Comparison of ENCODE assay signal across 9 mouse cellular contexts in the genomic region with DNA sequence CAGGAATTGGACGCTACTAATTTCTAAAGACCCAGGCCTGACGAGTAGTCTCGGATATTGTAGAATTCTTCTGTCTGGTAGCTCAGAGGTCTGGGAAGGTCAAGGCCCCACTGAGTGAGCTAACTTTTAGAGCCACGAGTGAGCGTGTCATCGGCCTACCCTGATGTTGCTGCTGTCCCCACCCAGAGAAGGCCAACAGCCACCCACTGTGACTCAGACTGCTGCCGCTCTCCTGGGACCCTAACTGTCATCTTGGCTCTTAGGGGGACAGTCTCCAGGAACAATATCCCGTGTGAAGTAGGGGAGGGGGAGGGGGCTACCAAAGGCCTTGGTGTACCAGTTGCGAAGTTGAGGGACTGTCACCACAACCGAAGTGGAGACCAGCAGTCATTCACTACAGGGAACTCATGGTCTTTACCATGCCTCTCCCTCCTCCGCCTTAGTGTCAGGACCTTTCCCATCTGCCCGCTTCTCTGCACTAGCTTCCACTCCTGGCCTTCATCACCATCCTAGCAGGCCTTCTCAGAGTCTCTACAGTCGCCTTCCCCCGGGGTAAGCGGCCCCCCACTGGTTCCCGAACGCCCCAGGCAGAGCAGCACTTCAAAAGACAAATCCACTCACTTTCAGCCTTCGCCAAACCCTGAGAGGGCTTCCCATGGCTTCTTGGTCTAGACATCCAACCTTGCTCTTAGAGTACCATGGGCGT. TPM values are rescaled to one million over a fixed set of nuclear protein-coding genes. Genes with fewer than 3 reads are reported as not detected.
A peak's percentile ranks its signal among the peaks of the same experiment; 100 is the strongest.
DNase-seq lines count a peak whose midpoint lies in the region; ATAC-seq and TF ChIP-seq lines count a peak whose summit lies in the region.
"Had no signal": no experiment of that assay in that cellular context is flagged by ENCODE, and none has a peak within 500 bp of the region (broad histone marks: within the 10 kb centered on the region; RNA-seq: fewer than 3 reads in every experiment).

No protein-coding gene starts in this region.

- H3K4me1 ChIP-seq in heart, embryonic 12.5 days (replicated peaks), result peaks cover 35% of the 10 kb centered on the region
- H3K4me1 ChIP-seq in brown adipose tissue, adult 24 weeks (ENCODE audit: control insufficient read depth, insufficient read depth, insufficient read length, low read length), result peaks cover 8% of the 10 kb centered on the region
- H3K4me1 ChIP-seq in heart, postnatal 0 days (ENCODE audit: control insufficient read depth, insufficient read depth), result peaks cover 19% of the 10 kb centered on the region
- H3K4me1 ChIP-seq in midbrain, embryonic 11.5 days (ENCODE audit: control insufficient read depth, insufficient read depth, low read length), result peaks cover 22% of the 10 kb centered on the region

- no peak for DNase-seq in heart, postnatal 4 days
- DNase-seq in heart, postnatal 0 days (ENCODE audit: low spot score), result no peak
- DNase-seq in midbrain, embryonic 11.5 days (ENCODE audit: low spot score, missing footprints), result no peak
- no peak for DNase-seq in ovary, postnatal 10 days (ENCODE audit: low spot score)
- DNase-seq in thymus, postnatal 0 days (ENCODE audit: low spot score), result no peak
- no peak for DNase-seq in layer of hippocampus, adult 9-10 months (ENCODE audit: low spot score)

- TF ChIP-seq CTCF in heart, postnatal 0 days (IDR thresholded peaks at IDR 0.05; ENCODE audit: low read depth), result no peak

- no peaks in the 10 kb centered on the region for H3K9me3 ChIP-seq in heart, embryonic 12.5 days (replicated peaks)
- no peaks in the 10 kb centered on the region for H3K9me3 ChIP-seq in heart, postnatal 0 days (replicated peaks; ENCODE audit: control insufficient read depth, low read length)
- H3K9me3 ChIP-seq in midbrain, embryonic 11.5 days (ENCODE audit: control insufficient read depth, low read length), result no peaks in the 10 kb centered on the region

- peak overlapping the region; percentile 78 for H3K4me2 ChIP-seq in heart, embryonic 12.5 days
- H3K4me2 ChIP-seq in heart, postnatal 0 days (ENCODE audit: low read depth, low read length), result peak overlapping the region; percentile 66
- H3K4me2 ChIP-seq in midbrain, embryonic 11.5 days, result peak overlapping the region; percentile 45

- H3K27ac ChIP-seq in heart, embryonic 12.5 days (ENCODE audit: poor library complexity, severe bottlenecking), result peak overlapping the region; percentile 84
- H3K27ac ChIP-seq in brown adipose tissue, adult 24 weeks (replicated peaks; ENCODE audit: low read depth, low read length), result peak overlapping the region; percentile 31; the same call in 1 of the 2 replicates
- peak overlapping the region; percentile 79 for H3K27ac ChIP-seq in heart, postnatal 0 days (ENCODE audit: low read depth)
- peak overlapping the region; percentile 33 for H3K27ac ChIP-seq in midbrain, embryonic 11.5 days (ENCODE audit: low read depth, low read length)

- WGBS in heart, embryonic 12.5 days, result 29% methylated on average over 19 of the region's 19 CpGs
- 32% methylated on average over 19 of the region's 19 CpGs for WGBS in heart, postnatal 0 days
- WGBS in midbrain, embryonic 11.5 days, result 21% methylated on average over 19 of the region's 19 CpGs

- H3K27me3 ChIP-seq in heart, embryonic 12.5 days (replicated peaks), result 0 out of 2 replicates have a peak, but pooled peaks cover 11% of the 10 kb centered on the region
- no peaks in the 10 kb centered on the region for H3K27me3 ChIP-seq in heart, postnatal 0 days (ENCODE audit: control insufficient read depth, insufficient read depth, low read length)
- H3K27me3 ChIP-seq in midbrain, embryonic 11.5 days (ENCODE audit: control insufficient read depth, insufficient read depth, low read length), result no peaks in the 10 kb centered on the region

- peak overlapping the region; percentile 38 for H3K4me3 ChIP-seq in heart, embryonic 12.5 days
- peak overlapping the region; percentile 43 for H3K4me3 ChIP-seq in brown adipose tissue, adult 24 weeks (ENCODE audit: insufficient read depth, low read depth, low read length)
- peak overlapping the region; percentile 40 for H3K4me3 ChIP-seq in heart, postnatal 0 days (ENCODE audit: low read depth, low read length)
- peak overlapping the region; percentile 13 for H3K4me3 ChIP-seq in midbrain, embryonic 11.5 days (ENCODE audit: low read depth, low read length)

- peak overlapping the region; percentile 62 for H3K9ac ChIP-seq in heart, embryonic 12.5 days
- peak overlapping the region; percentile 51 for H3K9ac ChIP-seq in heart, postnatal 0 days (replicated peaks; ENCODE audit: low read depth, low read length)
- H3K9ac ChIP-seq in midbrain, embryonic 11.5 days (ENCODE audit: low read length), result peak overlapping the region; percentile 60

- ATAC-seq in heart, embryonic 12.5 days (ENCODE audit: insufficient number of reproducible peaks, low FRiP score), result no peak
- no peak for ATAC-seq in heart, postnatal 0 days (ENCODE audit: insufficient read depth, low read depth)
- no peak for ATAC-seq in midbrain, embryonic 11.5 days (ENCODE audit: low FRiP score)

- no peak for TF ChIP-seq EP300 in heart, postnatal 0 days (IDR thresholded peaks at IDR 0.05; ENCODE audit: low read depth)

- no peaks in the 10 kb centered on the region for H3K36me3 ChIP-seq in heart, embryonic 12.5 days
- no peaks in the 10 kb centered on the region for H3K36me3 ChIP-seq in heart, postnatal 0 days (replicated peaks; ENCODE audit: control insufficient read depth, insufficient read depth, low read length)
- H3K36me3 ChIP-seq in midbrain, embryonic 11.5 days (ENCODE audit: control insufficient read depth, insufficient read depth, low read length), result no peaks in the 10 kb centered on the region

RNA-seq across cellular contexts. Expression of a gene that starts 2.4 kb away (rescaled TPM):
- 28.4 and 31.8 TPM in 2 replicates for polyA plus RNA-seq in heart, embryonic 12.5 days (2016; fragmentation: Nextera tagmentation; extraction: Ambion mirVana)
- total RNA-seq in heart, postnatal 4 days (2021), result 10 to 100 TPM in 1 of 2 experiments, 1 to 10 TPM in 1; 9.1 to 10.3 TPM
- 2.6 and 11.8 TPM in 2 replicates for polyA plus RNA-seq in brown adipose tissue, adult 24 weeks (2012; ENCODE audit: insufficient read depth, insufficient read length, missing spikeins)
- 23.0 and 27.9 TPM in 2 replicates for total RNA-seq in heart, postnatal 0 days (2014; rRNA removed; ENCODE audit: low replicate concordance)
- polyA plus RNA-seq in heart, postnatal 0 days (2015; fragmentation: Nextera tagmentation; extraction: Ambion mirVana), result 10.6 and 17.9 TPM in 2 replicates
- polyA plus RNA-seq in midbrain, embryonic 11.5 days (2014; fragmentation: Nextera tagmentation; extraction: Ambion mirVana), result 48.8 and 53.4 TPM in 2 replicates
- polyA plus RNA-seq in thymus, postnatal 0 days (2015; fragmentation: Nextera tagmentation; extraction: Ambion mirVana), result 29.4 and 38.9 TPM in 2 replicates

RNA-seq across cellular contexts. Expression of a gene that starts 2.5 kb away (rescaled TPM):
- not detected in 2 replicates for polyA plus RNA-seq in heart, embryonic 12.5 days (2016; fragmentation: Nextera tagmentation; extraction: Ambion mirVana)
- not detected for total RNA-seq in heart, postnatal 4 days (2021)
- not detected in 2 replicates for polyA plus RNA-seq in brown adipose tissue, adult 24 weeks (2012; ENCODE audit: insufficient read depth, insufficient read length, missing spikeins)
- total RNA-seq in heart, postnatal 0 days (2014; rRNA removed; ENCODE audit: low replicate concordance), result not detected in 2 replicates
- not detected in 2 replicates for polyA plus RNA-seq in heart, postnatal 0 days (2015; fragmentation: Nextera tagmentation; extraction: Ambion mirVana)
- polyA plus RNA-seq in midbrain, embryonic 11.5 days (2014; fragmentation: Nextera tagmentation; extraction: Ambion mirVana), result 0.14 TPM in 1 of 2 replicates, not detected in the other
- 0.13 and 0.22 TPM in 2 replicates for polyA plus RNA-seq in thymus, postnatal 0 days (2015; fragmentation: Nextera tagmentation; extraction: Ambion mirVana)
- total RNA-seq: left cerebral cortex, postnatal 10 days had no signal

RNA-seq across cellular contexts. Expression of a gene that starts 39.7 kb away (rescaled TPM):
- 22.3 and 24.6 TPM in 2 replicates for polyA plus RNA-seq in heart, embryonic 12.5 days (2016; fragmentation: Nextera tagmentation; extraction: Ambion mirVana)
- total RNA-seq in heart, postnatal 4 days (2021), result 10 to 100 TPM; 21.5 to 24.5 TPM
- polyA plus RNA-seq in brown adipose tissue, adult 24 weeks (2012; ENCODE audit: insufficient read depth, insufficient read length, missing spikeins), result 0.67 TPM in 1 of 2 replicates, not detected in the other
- 24.7 and 27.1 TPM in 2 replicates for total RNA-seq in heart, postnatal 0 days (2014; rRNA removed; ENCODE audit: low replicate concordance)
- polyA plus RNA-seq in heart, postnatal 0 days (2015; fragmentation: Nextera tagmentation; extraction: Ambion mirVana), result 5.8 and 7.1 TPM in 2 replicates
- polyA plus RNA-seq in midbrain, embryonic 11.5 days (2014; fragmentation: Nextera tagmentation; extraction: Ambion mirVana), result 34.9 and 36.5 TPM in 2 replicates
- polyA plus RNA-seq in thymus, postnatal 0 days (2015; fragmentation: Nextera tagmentation; extraction: Ambion mirVana), result 15.0 and 16.7 TPM in 2 replicates

Comparison
In these comparisons a context has a peak if more than half of its experiments do, and no peak if none do; other contexts are left out.
1. H3K27ac ChIP-seq: peak in every context shown above with its lines; median percentile 84 in heart, embryonic 12.5 days; 79 in heart, postnatal 0 days; 33 in midbrain, embryonic 11.5 days; 31 in brown adipose tissue, adult 24 weeks.